Mouse (Mus musculus): Measurements from ENCODE around the gene Dct.

The Dct gene

GRCm38 (mm10) chr14:118042066-118042762, 9.8 kb downstream of the Dct start:
- no peak for DNase-seq

- no peak for DNase-seq
These were observed 11.3 kb downstream of the Dct start for GRCm38 (mm10) chr14:118040550-118041250.

DNA sequence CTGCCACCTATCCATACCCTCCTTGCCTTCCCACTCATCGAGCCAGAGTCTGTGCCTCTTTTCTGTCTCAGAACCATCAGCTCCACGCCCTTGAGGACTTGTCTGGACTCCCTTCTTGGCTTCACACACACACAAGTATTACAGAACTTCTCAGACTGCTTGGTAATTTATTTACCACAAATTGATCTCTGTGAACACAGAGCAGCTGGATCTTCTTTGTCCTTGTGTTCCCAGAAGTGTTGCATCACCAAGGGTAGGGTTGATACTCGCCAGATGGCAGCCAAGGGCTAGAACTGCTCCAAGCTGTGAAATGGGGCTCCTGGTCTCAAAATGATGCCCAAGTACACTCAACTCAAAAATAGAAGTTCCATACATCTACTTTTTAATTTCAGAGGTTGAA, 13.0 kb downstream of the Dct start:
- no peak for DNase-seq

GRCm38 (mm10) chr14:118027564-118027963, 24.5 kb downstream of the Dct start:
- DNase-seq: no peak

GRCm38 (mm10) chr14:118021867-118022543, 30.0 kb downstream of the Dct start:
- no peak for DNase-seq

DNA sequence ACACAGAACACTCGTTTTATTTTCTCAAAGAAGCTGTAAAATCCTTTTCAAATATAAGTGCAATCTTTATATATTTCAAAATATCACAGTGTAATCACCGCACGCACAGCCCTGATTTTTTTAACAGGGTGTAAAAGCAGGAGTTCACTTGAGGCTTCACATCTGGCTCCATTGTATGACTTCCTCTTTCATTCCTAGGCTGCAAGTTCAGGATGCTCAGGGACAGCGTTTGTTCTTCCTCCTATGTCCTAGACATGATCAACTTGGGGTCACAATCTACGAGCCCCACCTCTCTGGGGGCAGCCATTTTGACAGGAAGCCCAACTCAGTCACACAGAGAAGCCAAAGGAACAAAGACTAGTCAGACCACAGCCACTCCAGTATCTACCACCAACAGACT, 32.7 kb downstream of the Dct start:
- no peak for DNase-seq

DNA sequence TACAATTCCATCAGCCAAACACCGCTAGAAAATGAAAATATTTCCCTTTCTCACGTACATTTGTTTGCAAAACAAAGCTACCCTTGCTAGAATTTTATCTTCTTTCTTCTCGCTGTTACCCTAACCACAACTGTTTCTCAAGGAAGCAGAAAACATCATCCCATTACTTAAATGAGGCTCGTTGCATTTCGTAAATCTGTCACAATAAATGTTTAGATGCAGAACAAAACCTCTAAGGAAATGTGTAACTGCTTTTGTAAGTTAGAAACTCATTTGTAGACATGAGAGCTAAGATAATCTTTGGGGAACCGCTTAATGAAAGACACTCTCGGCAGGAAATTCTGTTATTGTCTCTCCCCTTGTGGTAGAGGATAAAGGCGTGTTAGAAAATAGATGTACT, 38.8 kb downstream of the Dct start:
- DNase-seq: no peak

GRCm38 (mm10) chr14:118009541-118009940, 42.5 kb downstream of the Dct start:
- no peak for DNase-seq

- no peak for DNase-seq
These were observed 46.3 kb downstream of the Dct start for GRCm38 (mm10) chr14:118005697-118006096.

DNA sequence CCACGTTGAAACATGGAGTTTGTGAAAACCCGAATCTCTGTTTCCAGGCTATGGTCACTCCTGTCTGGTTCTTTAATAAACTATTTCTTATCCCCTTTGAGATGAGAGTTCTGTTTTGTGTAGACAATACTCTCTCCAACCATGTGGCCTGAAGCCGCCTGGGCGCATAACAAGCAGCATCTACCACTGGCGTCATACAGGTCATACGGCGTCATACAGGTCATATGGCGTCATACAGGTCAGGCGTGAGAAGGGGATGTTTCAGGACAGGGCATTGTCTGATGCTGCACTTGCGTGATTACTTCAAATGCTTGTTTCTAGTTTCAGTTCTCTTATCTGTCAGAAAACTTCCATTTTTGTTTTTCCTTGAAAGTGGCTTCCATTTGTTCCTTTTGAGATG, 47.6 kb downstream of the Dct start:
- DNase-seq: no peak

- no peak for DNase-seq
These were observed 58.2 kb downstream of the Dct start for GRCm38 (mm10) chr14:117993845-117994244.

GRCm38 (mm10) chr14:117992600-117993256, 59.3 kb downstream of the Dct start:
- DNase-seq: no peak

DNA sequence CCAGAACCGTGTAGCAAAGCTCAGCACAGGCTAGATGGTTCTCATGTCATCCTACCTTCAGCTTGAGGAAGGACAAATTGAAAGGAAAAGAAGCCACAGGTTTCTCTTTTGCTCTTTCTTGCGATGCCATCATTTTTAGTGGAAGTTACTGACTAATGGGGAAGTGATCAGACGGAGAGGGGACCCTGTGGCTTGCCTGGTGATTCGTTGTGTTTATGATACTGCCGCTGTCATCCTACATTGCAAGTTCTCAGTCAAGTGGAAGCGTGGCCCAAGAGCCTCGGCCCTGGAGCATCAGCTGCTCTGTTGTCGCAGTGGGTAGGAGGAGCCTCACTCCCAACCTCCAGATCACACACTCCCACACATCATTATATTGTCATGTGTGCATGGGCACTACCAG, 61.8 kb downstream of the Dct start:
- no peak for DNase-seq

DNA sequence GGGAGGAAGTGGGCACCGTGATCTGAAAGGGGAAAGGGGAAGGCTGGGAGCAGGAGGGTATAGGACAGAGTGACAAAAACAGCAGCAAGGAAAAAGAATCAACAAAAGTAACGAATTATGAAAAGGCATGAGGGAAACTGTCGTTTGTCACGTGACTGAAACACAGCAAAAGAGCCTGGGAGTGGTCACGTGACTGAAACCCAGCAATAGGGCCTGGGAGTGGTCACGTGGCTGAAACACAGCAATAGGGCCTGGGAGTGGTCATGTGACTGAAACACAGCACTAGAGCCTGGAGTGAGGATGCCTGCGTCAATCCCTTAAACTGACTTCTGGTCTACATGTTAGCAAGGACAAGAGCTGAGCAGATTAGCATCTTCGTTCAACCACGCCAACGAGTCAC, 63.6 kb downstream of the Dct start:
- DNase-seq: no peak

GRCm38 (mm10) chr14:117981532-117981931, 70.5 kb downstream of the Dct start:
- no peak for DNase-seq

GRCm38 (mm10) chr14:117972576-117972975, 79.5 kb downstream of the Dct start:
- DNase-seq: no peak

All from cerebellum, adult 11-12 months (tissue).